Mouse (Mus musculus): Measurements from ENCODE around the gene Olfr114. TPM values are rescaled to one million over a fixed set of nuclear protein-coding genes. Genes with fewer than 3 reads are reported as not detected.

Olfr114 gene
- polyA plus RNA-seq (2014; fragmentation: Nextera tagmentation; extraction: Ambion mirVana) = not detected in 2 replicates

- H3K9me3 ChIP-seq (ENCODE audit: control insufficient read depth, low read length) = no peaks in the 10 kb centered on the region
- no peak for ATAC-seq (ENCODE audit: insufficient read depth, low FRiP score, low TSS enrichment)
- H3K9ac ChIP-seq (ENCODE audit: low read length) = no peak within 1 kb of the TSS
- DNase-seq (ENCODE audit: low spot score) = no peak
- H3K4me2 ChIP-seq (ENCODE audit: low read depth) = no peak within 1 kb of the TSS
- no peaks in the 10 kb centered on the region for H3K4me1 ChIP-seq (ENCODE audit: control insufficient read depth, insufficient read depth, low read length)
- no peaks in the 10 kb centered on the region for H3K27me3 ChIP-seq (ENCODE audit: control insufficient read depth, insufficient read depth, low read length)
- H3K4me3 ChIP-seq (ENCODE audit: low read depth, low read length) = no peak within 1 kb of the TSS
- no peak within 1 kb of the TSS for H3K27ac ChIP-seq (ENCODE audit: low read depth, low read length)
- no peaks in the 10 kb centered on the region for H3K36me3 ChIP-seq (ENCODE audit: control insufficient read depth, insufficient read depth, low read length)
Observed at GRCm38 (mm10) chr17:37592643-37593042, at the start of gene Olfr114. Gene Olfr114 (minus strand): TSS chr17:37592743.

GRCm38 (mm10) chr17:37627009-37627408 lies 34.5 kb upstream of the Olfr114 start, which contains the start of the genes Olfr115 and Olfr116:
Gene Olfr115 (minus strand): TSS chr17:37627109.
Gene Olfr116 (minus strand): TSS chr17:37627199.
- H3K9me3 ChIP-seq (ENCODE audit: control insufficient read depth, low read length) = 0 out of 2 replicates have a peak, but pooled peaks cover 4% of the 10 kb centered on the region
- no peaks in the 10 kb centered on the region for H3K4me1 ChIP-seq (ENCODE audit: control insufficient read depth, insufficient read depth, low read length)
- H3K27ac ChIP-seq (ENCODE audit: low read depth, low read length) = no peak within 1 kb of the TSS
- WGBS = 86% methylated on average over 2 of the region's 2 CpGs
- ATAC-seq (ENCODE audit: insufficient read depth, low FRiP score, low TSS enrichment) = no peak
- H3K4me2 ChIP-seq (ENCODE audit: low read depth) = no peak within 1 kb of the TSS
- H3K27me3 ChIP-seq (ENCODE audit: control insufficient read depth, insufficient read depth, low read length) = no peaks in the 10 kb centered on the region
- H3K4me3 ChIP-seq (ENCODE audit: low read depth, low read length) = no peak within 1 kb of the TSS
- DNase-seq (ENCODE audit: low spot score) = no peak
- H3K36me3 ChIP-seq (ENCODE audit: control insufficient read depth, insufficient read depth, low read length) = no peaks in the 10 kb centered on the region
- no peak within 1 kb of the TSS for H3K9ac ChIP-seq (ENCODE audit: low read length)

- Histone ChIP-seq H3K4me3 (ENCODE audit: low read depth, low read length) (no peak within 1 kb of the TSS), H3K36me3 (ENCODE audit: control insufficient read depth, insufficient read depth, low read length) (no peaks in the 10 kb centered on the region), H3K4me2 (ENCODE audit: low read depth) (no peak within 1 kb of the TSS), H3K27me3 (ENCODE audit: control insufficient read depth, insufficient read depth, low read length) (no peaks in the 10 kb centered on the region), H3K4me1 (ENCODE audit: control insufficient read depth, insufficient read depth, low read length) (no peaks in the 10 kb centered on the region), H3K9ac (ENCODE audit: low read length) (no peak within 1 kb of the TSS), H3K27ac (ENCODE audit: low read depth, low read length) (no peak within 1 kb of the TSS), H3K9me3 (ENCODE audit: control insufficient read depth, low read length) (no peaks in the 10 kb centered on the region)
- DNase-seq (ENCODE audit: low spot score) (no peak), ATAC-seq (ENCODE audit: insufficient read depth, low FRiP score, low TSS enrichment) (no peak)
Observed at GRCm38 (mm10) chr17:37577563-37577962, 15.0 kb downstream of the Olfr114 start, which contains the start of gene Olfr113. Gene Olfr113 (minus strand): TSS chr17:37577663.

GRCm38 (mm10) chr17:37569351-37569750 lies 23.2 kb downstream of the Olfr114 start, which contains the start of gene Olfr112:
Gene Olfr112 (minus strand): TSS chr17:37569451.
- Histone ChIP-seq H3K27ac (ENCODE audit: low read depth, low read length) (no peak within 1 kb of the TSS), H3K36me3 (ENCODE audit: control insufficient read depth, insufficient read depth, low read length) (no peaks in the 10 kb centered on the region), H3K4me2 (ENCODE audit: low read depth) (no peak within 1 kb of the TSS), H3K27me3 (ENCODE audit: control insufficient read depth, insufficient read depth, low read length) (no peaks in the 10 kb centered on the region), H3K4me3 (ENCODE audit: low read depth, low read length) (no peak within 1 kb of the TSS), H3K4me1 (ENCODE audit: control insufficient read depth, insufficient read depth, low read length) (no peaks in the 10 kb centered on the region), H3K9me3 (ENCODE audit: control insufficient read depth, low read length) (no peaks in the 10 kb centered on the region), H3K9ac (ENCODE audit: low read length) (no peak within 1 kb of the TSS)
- no peak for ATAC-seq (ENCODE audit: insufficient read depth, low FRiP score, low TSS enrichment)
- DNase-seq (ENCODE audit: low spot score) = no peak

GRCm38 (mm10) chr17:37558913-37559615 lies 33.5 kb downstream of the Olfr114 start:
- no peak overlapping the region for H3K9ac ChIP-seq (ENCODE audit: low read length)
- no peaks in the 10 kb centered on the region for H3K27me3 ChIP-seq (ENCODE audit: control insufficient read depth, insufficient read depth, low read length)
- H3K4me3 ChIP-seq (ENCODE audit: low read depth, low read length) = no peak overlapping the region
- ATAC-seq (ENCODE audit: insufficient read depth, low FRiP score, low TSS enrichment) (no peak), DNase-seq (ENCODE audit: low spot score) (no peak)
- no peak overlapping the region for H3K27ac ChIP-seq (ENCODE audit: low read depth, low read length)
- H3K4me1 ChIP-seq (ENCODE audit: control insufficient read depth, insufficient read depth, low read length) = no peaks in the 10 kb centered on the region
- no peak overlapping the region for H3K4me2 ChIP-seq (ENCODE audit: low read depth)
- no peaks in the 10 kb centered on the region for H3K36me3 ChIP-seq (ENCODE audit: control insufficient read depth, insufficient read depth, low read length)
- 65% methylated on average over 1 of the region's 1 CpGs for WGBS
- H3K9me3 ChIP-seq (ENCODE audit: control insufficient read depth, low read length) = no peaks in the 10 kb centered on the region

GRCm38 (mm10) chr17:37543800-37544435 lies 48.6 kb downstream of the Olfr114 start:
- DNase-seq (ENCODE audit: low spot score) = no peak
- Histone ChIP-seq H3K4me3 (ENCODE audit: low read depth, low read length) (no peak overlapping the region), H3K27me3 (ENCODE audit: control insufficient read depth, insufficient read depth, low read length) (no peaks in the 10 kb centered on the region), H3K4me1 (ENCODE audit: control insufficient read depth, insufficient read depth, low read length) (no peaks in the 10 kb centered on the region), H3K9me3 (ENCODE audit: control insufficient read depth, low read length) (no peaks in the 10 kb centered on the region), H3K9ac (ENCODE audit: low read length) (no peak overlapping the region), H3K27ac (ENCODE audit: low read depth, low read length) (no peak overlapping the region), H3K36me3 (ENCODE audit: control insufficient read depth, insufficient read depth, low read length) (no peaks in the 10 kb centered on the region), H3K4me2 (ENCODE audit: low read depth) (no peak overlapping the region)
- no peak for ATAC-seq (ENCODE audit: insufficient read depth, low FRiP score, low TSS enrichment)
- 76% methylated on average over 3 of the region's 3 CpGs for WGBS

GRCm38 (mm10) chr17:37541454-37542119 lies 51.0 kb downstream of the Olfr114 start:
- Histone ChIP-seq H3K4me1 (ENCODE audit: control insufficient read depth, insufficient read depth, low read length) (no peaks in the 10 kb centered on the region), H3K36me3 (ENCODE audit: control insufficient read depth, insufficient read depth, low read length) (no peaks in the 10 kb centered on the region), H3K9ac (ENCODE audit: low read length) (no peak overlapping the region), H3K4me3 (ENCODE audit: low read depth, low read length) (no peak overlapping the region), H3K27ac (ENCODE audit: low read depth, low read length) (no peak overlapping the region), H3K27me3 (ENCODE audit: control insufficient read depth, insufficient read depth, low read length) (no peaks in the 10 kb centered on the region), H3K4me2 (ENCODE audit: low read depth) (no peak overlapping the region), H3K9me3 (ENCODE audit: control insufficient read depth, low read length) (no peaks in the 10 kb centered on the region)
- DNase-seq (ENCODE audit: low spot score) = no peak
- WGBS = 90% methylated on average over 3 of the region's 4 CpGs
- ATAC-seq (ENCODE audit: insufficient read depth, low FRiP score, low TSS enrichment) = no peak

Data from neural tube, embryonic 11.5 days (tissue).